Mouse (Mus musculus): ENCODE measurements at regions not wholly inside any gene's neighbourhood (a gene's known extent, or its start where the extent isn't known, plus 50 kb on each side); places are given as distances from the start of the nearest gene placed in this dataset.

DNA sequence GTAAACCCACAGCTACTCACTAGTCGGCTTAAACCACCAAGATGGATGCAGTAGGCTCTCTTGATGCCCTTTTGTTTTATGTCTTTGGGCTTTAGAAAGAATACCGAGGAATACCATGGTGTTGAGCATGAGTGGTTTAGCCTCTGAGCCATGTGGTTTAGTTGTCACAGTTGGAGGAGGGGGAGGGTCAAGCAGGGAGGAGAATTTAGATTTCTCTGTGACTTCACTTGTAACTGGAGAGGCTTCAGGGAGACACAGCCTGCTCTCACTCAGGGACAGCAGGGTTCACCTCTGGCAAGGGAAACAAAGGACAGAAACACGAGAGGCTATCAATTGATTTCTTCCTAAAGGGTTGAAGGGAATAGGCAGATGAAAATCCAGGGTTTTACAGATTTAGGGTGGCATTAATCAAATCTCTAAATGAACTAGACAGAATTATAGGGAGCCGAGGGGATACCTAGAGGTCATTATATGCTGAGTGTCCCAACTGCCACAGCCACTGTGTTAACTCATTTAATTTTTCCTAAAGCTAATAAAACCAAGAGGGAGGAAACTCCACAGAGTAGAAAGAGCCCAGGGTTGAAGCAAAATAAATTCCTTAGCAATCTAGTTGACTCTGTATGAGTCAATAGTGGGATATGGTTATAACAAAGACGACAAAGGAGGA lies 2113.7 kb upstream of the 5930422O12Rik start:
- DNase-seq (ENCODE audit: low spot score), result peak; percentile 39

GRCm38 (mm10) chr8:31315359-31315705 lies 2113.2 kb upstream of the 5930422O12Rik start:
- DNase-seq (ENCODE audit: low spot score), result no peak

DNA sequence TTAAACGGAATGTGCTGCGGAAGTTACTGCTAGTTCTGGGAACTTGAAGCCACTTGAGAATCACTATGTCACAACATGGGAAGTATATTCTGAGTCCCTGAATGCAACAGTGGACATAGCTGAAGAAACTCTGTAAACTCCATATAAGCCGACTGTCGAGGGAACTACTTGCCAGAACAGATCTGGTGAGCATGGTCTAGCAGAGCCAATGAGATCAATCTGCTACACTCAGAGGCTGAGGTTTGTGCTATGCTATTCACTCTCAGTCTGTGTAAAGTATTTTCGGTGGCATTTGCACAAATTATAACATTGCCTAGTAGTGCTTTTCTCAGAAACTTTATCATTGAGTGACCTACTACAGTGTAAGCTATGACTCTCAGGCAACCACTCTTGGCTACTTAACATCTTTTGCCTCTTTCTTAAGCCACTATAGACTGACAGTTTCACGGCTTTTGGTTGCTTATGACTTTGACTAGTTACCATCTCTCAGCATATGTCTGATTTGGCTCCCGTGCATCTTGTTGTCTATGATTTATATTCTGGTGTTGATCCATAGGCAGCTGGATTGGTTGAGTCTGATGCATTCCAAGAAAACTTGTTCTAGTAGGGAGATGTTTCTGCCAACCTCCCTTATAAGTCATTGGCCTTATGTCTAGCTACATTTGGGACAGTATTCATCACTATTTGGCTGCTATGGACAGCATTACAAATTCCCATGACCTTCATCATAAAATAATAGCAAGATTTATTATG lies 2094.8 kb upstream of the 5930422O12Rik start:
- DNase-seq (ENCODE audit: low spot score), result no peak

- no peak for DNase-seq (ENCODE audit: low spot score)
Observed at GRCm38 (mm10) chr8:31348504-31348903, 2080.0 kb upstream of the 5930422O12Rik start.

DNA sequence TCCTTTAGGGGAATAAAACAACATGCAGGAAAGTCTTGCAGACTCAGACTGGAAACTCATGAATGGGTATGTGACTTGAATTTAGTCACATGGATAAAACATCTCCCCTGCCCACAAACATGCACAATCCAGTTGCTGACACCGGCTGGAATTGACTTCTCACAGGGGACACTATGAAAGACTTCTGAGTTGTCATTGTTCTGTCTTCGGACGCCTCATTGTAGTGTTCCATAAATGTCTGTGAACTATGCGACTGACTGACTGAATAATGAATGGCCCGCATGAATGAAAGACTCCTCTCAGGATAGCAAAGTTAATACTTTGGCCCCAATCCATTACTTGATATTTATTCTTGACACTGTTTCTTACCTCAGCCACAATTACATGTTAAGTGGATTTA lies 2058.9 kb upstream of the 5930422O12Rik start:
- DNase-seq (ENCODE audit: low spot score), result peak; percentile 8

- no peak for DNase-seq (ENCODE audit: low spot score)
Observed at GRCm38 (mm10) chr8:31370137-31371010, 2058.1 kb upstream of the 5930422O12Rik start.

DNA sequence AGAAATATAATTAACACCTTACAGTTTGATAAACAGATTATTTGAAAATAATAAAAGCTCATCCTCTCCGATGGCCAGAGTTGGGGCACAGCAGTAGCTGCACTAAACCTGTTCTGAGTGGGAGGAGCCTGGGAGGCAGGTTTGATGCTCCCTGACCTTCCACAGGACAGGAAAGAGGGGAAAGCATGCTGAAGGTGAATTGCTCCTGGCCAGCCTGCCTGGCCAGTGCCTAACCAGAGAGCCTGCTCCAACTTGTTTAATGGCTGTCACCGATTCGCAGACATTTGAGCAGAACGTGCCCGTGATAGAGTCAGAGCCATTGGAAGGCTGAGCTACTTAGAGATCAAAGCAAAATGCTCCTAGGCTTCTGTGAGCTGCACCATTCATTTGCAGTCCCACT lies 2056.9 kb upstream of the 5930422O12Rik start:
- peak; percentile 12 for DNase-seq (ENCODE audit: low spot score)

DNA sequence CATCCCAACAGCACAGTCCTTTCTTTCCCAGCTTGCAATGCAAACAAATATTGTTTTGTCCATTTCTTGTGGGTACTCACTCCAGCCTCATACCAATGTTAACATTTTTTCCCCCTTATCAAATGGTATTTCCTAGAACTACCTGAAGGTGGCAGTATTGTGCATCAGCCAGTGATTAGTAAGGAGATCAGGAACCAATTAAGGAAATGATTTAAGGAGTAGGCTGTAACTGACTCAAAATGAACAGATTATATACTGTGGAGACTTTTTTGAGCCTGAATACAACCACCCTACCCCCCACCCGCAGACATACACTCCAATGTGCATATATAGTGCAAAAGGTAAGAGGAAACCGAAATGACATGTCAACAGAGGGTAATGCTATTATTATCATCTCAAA lies 2056.1 kb upstream of the 5930422O12Rik start:
- peak; percentile 60 for DNase-seq (ENCODE audit: low spot score)

DNA sequence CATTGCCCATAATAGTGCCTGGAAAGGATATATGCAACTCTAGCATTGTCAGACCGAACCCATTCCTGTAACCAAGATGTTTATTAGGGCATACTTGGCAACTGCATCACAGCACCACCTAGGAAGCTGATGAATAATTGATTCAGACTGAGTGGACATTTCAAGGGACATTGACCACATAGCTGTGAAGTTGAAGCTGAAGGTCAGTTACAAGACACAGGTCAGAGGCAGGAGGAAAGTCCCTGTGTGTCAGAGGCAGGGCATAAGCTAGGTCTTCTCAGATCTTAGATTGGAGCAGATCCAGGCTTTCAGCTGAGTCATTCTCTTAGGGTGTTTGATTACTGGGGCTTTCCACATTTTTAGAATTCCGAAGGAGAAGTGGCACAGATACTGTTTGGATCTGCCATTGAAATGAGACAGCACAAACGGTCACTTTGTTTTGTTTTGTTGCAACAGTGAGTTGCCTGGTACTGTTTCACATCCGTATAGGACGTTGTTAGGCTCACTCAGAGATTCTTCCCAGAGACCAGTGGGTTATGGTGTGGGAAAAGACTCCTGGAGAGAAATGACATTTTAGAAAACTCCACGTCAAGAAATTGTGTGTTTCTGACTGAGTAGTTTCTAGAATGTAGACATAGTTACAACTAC lies 2055.2 kb upstream of the 5930422O12Rik start:
- no peak for DNase-seq (ENCODE audit: low spot score)

- no peak for DNase-seq (ENCODE audit: low spot score)
Observed at GRCm38 (mm10) chr8:31377698-31378334, 2050.7 kb upstream of the 5930422O12Rik start.

DNA sequence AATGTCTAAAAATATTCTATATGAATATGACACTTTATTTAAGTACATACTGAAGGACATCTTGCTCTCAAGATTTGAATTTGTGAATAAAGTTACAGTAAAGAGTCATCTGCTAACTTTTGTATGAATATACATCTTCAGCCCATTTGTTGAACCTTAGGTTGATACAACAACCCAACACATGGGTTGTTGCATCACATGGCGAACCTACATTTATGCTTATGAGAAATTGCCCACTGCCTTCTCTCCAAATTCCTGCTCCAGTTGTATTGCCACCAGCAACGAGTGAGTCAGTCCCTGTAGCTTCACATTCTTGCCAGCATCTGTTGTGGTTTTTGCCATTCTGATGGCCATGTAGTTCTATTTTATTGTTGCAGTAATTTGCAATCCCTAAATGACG lies 2023.7 kb upstream of the 5930422O12Rik start:
- no peak for DNase-seq (ENCODE audit: low spot score)

- no peak for DNase-seq (ENCODE audit: low spot score)
Observed at GRCm38 (mm10) chr8:31422241-31422640, 2006.3 kb upstream of the 5930422O12Rik start.

DNA sequence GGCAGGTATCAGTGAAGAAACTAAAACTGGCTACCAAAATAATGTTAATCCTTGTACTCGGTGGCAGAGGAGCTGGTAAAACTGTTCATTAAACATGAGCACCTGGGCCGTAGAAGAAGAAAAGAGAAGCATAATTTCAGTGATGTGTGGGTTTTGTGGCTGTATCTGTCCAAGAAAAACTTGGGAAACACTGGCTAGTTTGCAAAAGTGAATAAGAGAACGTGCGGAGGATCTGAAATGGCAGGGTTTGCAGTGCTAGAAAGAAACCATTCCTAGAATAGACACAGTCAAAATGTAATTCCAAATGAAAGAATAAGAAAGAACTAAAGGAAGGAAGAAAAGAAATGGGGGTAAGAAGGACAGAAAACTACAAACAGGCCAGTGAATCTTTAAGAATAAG lies 2000.8 kb upstream of the 5930422O12Rik start:
- no peak for DNase-seq (ENCODE audit: low spot score)

DNA sequence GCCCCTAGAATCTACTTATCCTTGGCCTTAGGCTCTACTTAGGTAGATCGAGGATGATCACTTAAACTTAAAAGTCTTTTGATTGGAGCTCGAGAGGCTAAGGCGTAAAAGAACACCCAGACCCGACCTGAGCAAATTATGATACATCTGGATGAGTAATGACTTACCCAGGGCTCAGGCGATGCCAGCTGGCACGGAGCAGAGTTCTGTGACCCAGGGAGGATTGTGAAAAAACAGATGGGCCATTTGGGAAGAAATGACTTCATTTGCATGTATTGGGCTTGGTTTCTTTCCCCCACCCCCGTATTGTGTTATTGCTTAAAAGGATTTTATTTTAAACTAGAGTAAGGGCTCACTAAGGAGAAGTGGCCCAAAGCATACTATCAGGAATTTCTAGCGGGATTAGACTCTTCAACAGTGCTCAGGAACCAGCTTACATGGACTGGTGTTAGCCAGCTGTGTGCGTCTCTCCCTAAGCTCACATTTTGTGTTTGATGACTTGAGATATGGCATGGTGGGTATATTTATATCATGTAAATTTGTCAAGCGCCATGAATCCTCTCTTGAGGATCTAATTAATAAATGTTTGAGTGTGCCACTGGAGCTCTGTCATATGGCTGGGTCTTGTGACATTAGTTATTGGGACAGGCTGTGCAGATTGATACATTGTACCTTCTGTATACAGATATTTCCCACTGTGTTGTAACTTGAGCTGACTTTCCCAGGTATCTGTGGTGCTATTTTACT lies 1991.9 kb upstream of the 5930422O12Rik start:
- DNase-seq (ENCODE audit: low spot score), result no peak

DNA sequence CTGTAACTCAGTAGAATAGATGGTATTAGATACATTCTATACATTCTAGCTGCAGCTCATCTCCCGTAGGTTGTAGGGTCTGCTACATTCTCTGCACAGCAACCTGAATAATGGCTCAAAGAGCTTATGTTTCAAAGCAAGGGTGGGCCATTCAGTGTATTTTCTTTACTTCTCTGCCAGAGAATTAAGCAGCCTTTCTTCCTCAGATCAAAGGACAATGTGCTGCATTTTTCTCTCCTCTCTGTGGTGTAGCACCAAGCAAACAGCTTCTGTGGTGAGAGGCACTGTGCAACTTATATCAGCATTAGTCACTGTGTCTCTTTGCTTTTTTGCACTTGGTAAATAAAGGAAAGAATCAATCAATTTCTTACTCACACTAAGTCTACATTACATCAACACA lies 1983.7 kb upstream of the 5930422O12Rik start:
- DNase-seq (ENCODE audit: low spot score), result peak; percentile 4

DNA sequence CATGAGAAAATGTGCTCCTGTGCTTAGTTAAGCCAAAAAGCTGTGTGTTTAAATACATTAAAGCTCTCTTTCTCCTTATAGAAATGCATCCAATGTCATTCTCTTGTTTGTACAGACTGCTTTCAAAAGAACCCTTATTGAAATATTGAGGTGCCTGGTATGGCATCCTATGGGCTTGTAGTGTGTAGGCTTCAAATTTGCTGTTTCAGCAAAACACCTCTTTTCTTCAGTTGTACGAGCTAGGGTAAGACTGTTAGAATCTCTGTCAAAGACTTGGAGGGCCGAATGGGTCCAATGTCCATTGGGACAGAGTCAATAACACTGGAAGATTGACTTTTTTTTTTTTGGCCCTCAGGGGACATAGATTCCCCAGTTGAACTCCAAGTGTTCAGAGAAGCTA lies 1980.5 kb upstream of the 5930422O12Rik start:
- no peak for DNase-seq (ENCODE audit: low spot score)

DNA sequence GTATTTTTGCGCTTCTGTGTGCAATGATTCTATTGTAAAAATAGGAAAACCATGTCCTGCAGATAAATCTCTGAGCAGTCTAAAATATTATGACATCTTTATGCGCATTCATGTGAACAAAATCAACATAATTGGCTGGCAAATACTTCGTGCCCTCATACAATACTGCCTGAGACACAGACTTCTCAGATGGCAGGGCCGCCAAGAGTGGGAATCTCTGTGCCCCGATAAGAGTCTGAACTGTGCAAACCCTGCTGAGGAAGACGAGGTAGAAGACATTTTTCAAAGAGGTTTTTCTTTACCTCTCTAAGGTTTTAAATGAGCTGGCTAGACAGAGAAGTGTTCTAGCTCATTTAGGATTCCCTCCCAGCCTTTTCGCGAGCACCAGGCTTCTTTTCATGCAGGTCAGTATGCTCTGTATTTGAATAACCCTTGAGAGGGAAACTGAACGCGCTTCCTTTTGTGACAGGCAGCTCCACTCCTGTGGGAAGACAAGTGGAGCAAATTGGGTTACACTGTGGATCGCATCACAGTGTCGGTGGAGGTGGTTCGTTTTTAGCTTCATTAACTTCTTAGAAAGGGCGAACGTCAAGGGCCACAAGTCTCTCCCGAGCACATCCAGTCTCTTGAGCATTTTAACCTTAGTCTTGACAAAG lies 1973.6 kb upstream of the 5930422O12Rik start:
- peak; percentile 3 for DNase-seq (ENCODE audit: low spot score)

- no peak for DNase-seq (ENCODE audit: low spot score)
Observed at GRCm38 (mm10) chr8:31460349-31460748, 1968.2 kb upstream of the 5930422O12Rik start.
